Mouse (Mus musculus) lung, postnatal 0 days (tissue): ENCODE results near the gene Ankrd10.

Experiments
- CTCF ChIP-seq: IDR thresholded peaks from 2 replicates; pipeline ENCODE4 v1.5.1; 2016; ENCODE audit warnings: antibody characterized with exemption, mild to moderate bottlenecking
- EP300 ChIP-seq: IDR thresholded peaks from 2 replicates; pipeline ENCODE4 v1.6.1; 2016; ENCODE audit warnings: antibody characterized with exemption, mild to moderate bottlenecking, control low read depth

- TF ChIP-seq CTCF = peak; percentile 89
- TF ChIP-seq EP300 = no peak
These were observed 33.4 kb downstream of the Ankrd10 start for GRCm38 (mm10) chr8:11602006-11602680.
